Mouse (Mus musculus): ENCODE measurements around the gene Slc37a4. TPM values are rescaled to one million over a fixed set of nuclear protein-coding genes. Genes with fewer than 3 reads are reported as not detected.
"Not testable (repeated sequence)": the region's sequence is repeated elsewhere in the genome, so short reads cannot be mapped to it uniquely, and the experiment has no call there.

The Slc37a4 gene
- polyA plus RNA-seq, 1 experiment from 2014 or later = 46.8 TPM

DNA sequence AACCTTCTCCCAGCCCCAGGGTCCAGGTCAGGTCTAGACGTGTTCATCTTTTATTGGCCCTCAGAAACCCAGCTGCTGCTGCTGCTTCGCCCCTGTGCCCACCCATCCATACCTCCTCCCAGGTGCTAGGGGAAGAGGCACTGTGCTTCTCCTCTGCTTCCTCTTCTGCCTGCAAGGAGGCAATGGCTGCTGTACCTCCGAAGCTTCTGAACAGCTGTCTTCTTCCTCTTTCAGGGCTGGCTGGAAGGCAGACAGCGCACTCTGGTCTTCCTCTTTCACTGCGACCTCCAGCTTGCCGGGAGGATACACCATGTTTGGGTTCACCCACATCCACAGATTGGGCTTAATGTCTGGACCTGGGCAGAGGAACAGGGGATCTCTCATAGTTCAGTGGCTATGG lies 39.1 kb downstream of the Slc37a4 start:
- Histone ChIP-seq H3K27ac (replicated peaks; ENCODE audit: low read depth, low read length) (no peak overlapping the region), H3K36me3 (ENCODE audit: control insufficient read depth, insufficient read depth, low read length) (no peaks in the 10 kb centered on the region), H3K4me2 (ENCODE audit: low read length) (no peak overlapping the region), H3K9ac (replicated peaks; ENCODE audit: low read length) (no peak overlapping the region), H3K9me3 (ENCODE audit: control insufficient read depth, low read length) (no peaks in the 10 kb centered on the region), H3K4me1 (ENCODE audit: control insufficient read depth, insufficient read depth, low read length) (no peaks in the 10 kb centered on the region), H3K4me3 (replicated peaks; ENCODE audit: low read depth, low read length) (no peak overlapping the region), H3K27me3 (ENCODE audit: control insufficient read depth, insufficient read depth, low read length) (no peaks in the 10 kb centered on the region)
- ATAC-seq (ENCODE audit: low FRiP score, low TSS enrichment) (no peak), DNase-seq (no peak)
- WGBS = 83% methylated on average over 6 of the region's 6 CpGs

DNA sequence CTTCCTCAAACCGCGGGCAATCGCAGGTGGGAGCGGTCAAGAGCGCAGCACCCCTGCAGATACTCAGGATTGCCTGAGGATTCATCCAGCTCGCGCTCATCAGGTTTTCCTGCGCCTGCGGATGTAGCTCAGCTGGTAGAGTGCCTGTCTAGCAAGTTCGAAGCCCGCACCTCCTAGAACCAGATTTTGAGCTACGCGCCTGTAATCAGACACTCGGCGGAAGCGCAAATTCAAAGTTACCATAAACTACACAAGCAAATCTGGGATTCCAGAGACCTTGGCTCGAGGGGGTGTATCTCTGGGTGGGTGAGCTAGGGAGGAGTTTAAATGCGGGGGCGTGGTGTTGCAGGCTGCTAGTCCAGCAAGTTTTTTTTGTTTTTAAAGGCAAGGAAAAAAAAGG lies 44.3 kb downstream of the Slc37a4 start, which contains the start of gene Foxr1:
Gene Foxr1 (minus strand): TSS at position 176 of the 400 bp plus-strand sequence.
- H3K36me3 ChIP-seq (ENCODE audit: control insufficient read depth, insufficient read depth, low read length) = no peaks in the 10 kb centered on the region
- H3K4me1 ChIP-seq (ENCODE audit: control insufficient read depth, insufficient read depth, low read length) = no peaks in the 10 kb centered on the region
- no peaks in the 10 kb centered on the region for H3K9me3 ChIP-seq (ENCODE audit: control insufficient read depth, low read length)
- DNase-seq = no peak
- H3K4me3 ChIP-seq (replicated peaks; ENCODE audit: low read depth, low read length) = no peak within 1 kb of the TSS
- 84% methylated on average over 19 of the region's 19 CpGs for WGBS
- no peaks in the 10 kb centered on the region for H3K27me3 ChIP-seq (ENCODE audit: control insufficient read depth, insufficient read depth, low read length)
- H3K27ac ChIP-seq (replicated peaks; ENCODE audit: low read depth, low read length) = no peak within 1 kb of the TSS
- ATAC-seq (ENCODE audit: low FRiP score, low TSS enrichment) = no peak
- H3K4me2 ChIP-seq (ENCODE audit: low read length) = no peak within 1 kb of the TSS
- no peak within 1 kb of the TSS for H3K9ac ChIP-seq (replicated peaks; ENCODE audit: low read length)

DNA sequence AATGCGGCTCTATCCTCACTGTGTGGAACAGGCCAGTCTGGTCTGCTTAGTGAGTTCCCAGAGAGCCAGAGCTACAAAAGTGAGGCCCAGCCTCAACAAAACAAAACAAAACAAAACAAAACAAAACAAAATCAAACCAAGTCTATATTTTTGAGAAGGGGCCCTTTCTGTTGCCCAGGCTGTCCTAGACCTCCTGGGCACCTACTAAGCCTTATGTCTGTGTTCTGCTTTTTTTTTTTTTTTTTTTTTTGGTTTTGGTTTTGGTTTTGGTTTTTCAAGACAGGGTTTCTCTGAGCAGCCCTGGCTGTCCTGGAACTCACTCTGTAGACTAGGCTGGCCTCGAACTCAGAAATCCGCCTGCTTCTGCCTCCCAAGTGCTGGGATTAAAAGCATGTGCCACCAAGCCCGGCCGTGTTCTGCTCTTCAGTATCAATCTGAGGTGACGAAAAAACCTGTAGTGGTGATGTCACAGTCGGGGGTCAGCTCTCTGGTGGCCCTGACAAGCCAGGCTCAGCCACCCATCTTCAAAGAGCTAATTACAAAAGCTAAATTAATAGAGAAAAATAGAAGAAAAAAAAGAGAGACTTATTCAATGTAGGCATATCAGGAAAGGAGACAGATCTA lies 47.9 kb downstream of the Slc37a4 start:
- H3K36me3 ChIP-seq (ENCODE audit: control insufficient read depth, insufficient read depth, low read length); H3K27me3 ChIP-seq (ENCODE audit: control insufficient read depth, insufficient read depth, low read length); DNase-seq; H3K4me3 ChIP-seq (replicated peaks; ENCODE audit: low read depth, low read length); H3K4me2 ChIP-seq (ENCODE audit: low read length); H3K9ac ChIP-seq (replicated peaks; ENCODE audit: low read length); H3K4me1 ChIP-seq (ENCODE audit: control insufficient read depth, insufficient read depth, low read length); ATAC-seq (ENCODE audit: low FRiP score, low TSS enrichment); H3K27ac ChIP-seq (replicated peaks; ENCODE audit: low read depth, low read length); H3K9me3 ChIP-seq (ENCODE audit: control insufficient read depth, low read length): not testable (repeated sequence)
- 85% methylated on average over 7 of the region's 7 CpGs for WGBS

DNA sequence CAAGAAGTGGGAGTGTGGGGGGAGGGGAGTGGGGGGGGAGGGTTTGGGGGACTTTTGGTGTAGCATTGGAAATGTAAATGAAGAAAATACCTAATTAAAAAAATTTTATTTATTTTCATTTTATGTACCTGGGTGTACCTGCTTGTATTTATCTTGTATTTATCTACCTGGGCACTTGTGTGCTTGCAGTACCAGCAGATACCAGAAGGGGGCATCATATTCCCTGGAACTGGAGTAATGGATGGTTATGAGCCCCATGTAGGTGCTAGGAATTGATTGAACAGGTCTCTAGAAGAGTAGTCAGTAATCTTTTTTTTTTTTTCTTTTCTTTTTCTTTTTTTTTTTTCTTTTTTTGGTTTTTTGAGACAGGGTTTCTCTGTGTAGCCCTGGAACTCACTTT lies 53.7 kb downstream of the Slc37a4 start:
- no peak overlapping the region for H3K27ac ChIP-seq (replicated peaks; ENCODE audit: low read depth, low read length)
- H3K36me3 ChIP-seq (ENCODE audit: control insufficient read depth, insufficient read depth, low read length) = no peaks in the 10 kb centered on the region
- no peak overlapping the region for H3K9ac ChIP-seq (replicated peaks; ENCODE audit: low read length)
- ATAC-seq (ENCODE audit: low FRiP score, low TSS enrichment) = no peak
- no peak overlapping the region for H3K4me2 ChIP-seq (ENCODE audit: low read length)
- no peak overlapping the region for H3K4me3 ChIP-seq (replicated peaks; ENCODE audit: low read depth, low read length)
- H3K4me1 ChIP-seq (ENCODE audit: control insufficient read depth, insufficient read depth, low read length) = peaks cover 7% of the 10 kb centered on the region
- no peaks in the 10 kb centered on the region for H3K27me3 ChIP-seq (ENCODE audit: control insufficient read depth, insufficient read depth, low read length)
- H3K9me3 ChIP-seq (ENCODE audit: control insufficient read depth, low read length) = no peaks in the 10 kb centered on the region
- DNase-seq = no peak

Small RNA genes within 50 kb of the gene (microRNA-seq; reads per million reads assigned to microRNA genes)
- not detected for gene Mir7085

Other genes with a start within 250 kb of the Slc37a4 start
- 20.1 and 27.6 TPM in 2 replicates for gene Cbl, start 162.8 kb upstream of the Slc37a4 start, polyA plus RNA-seq (2014; fragmentation: Nextera tagmentation; extraction: Ambion mirVana)
- not detected in 2 replicates for gene Ccdc153, start 156.2 kb upstream of the Slc37a4 start, polyA plus RNA-seq (2014; fragmentation: Nextera tagmentation; extraction: Ambion mirVana)
- gene Pdzd3, start 145.4 kb upstream of the Slc37a4 start, polyA plus RNA-seq (2014; fragmentation: Nextera tagmentation; extraction: Ambion mirVana) = 0.49 and 0.57 TPM in 2 replicates
- gene Nlrx1, start 128.3 kb upstream of the Slc37a4 start, polyA plus RNA-seq (2014; fragmentation: Nextera tagmentation; extraction: Ambion mirVana) = 3.7 and 3.9 TPM in 2 replicates
- gene Abcg4, start 108.2 kb upstream of the Slc37a4 start, polyA plus RNA-seq (2014; fragmentation: Nextera tagmentation; extraction: Ambion mirVana) = 18.9 and 20.1 TPM in 2 replicates
- gene Hinfp, start 91.2 kb upstream of the Slc37a4 start, polyA plus RNA-seq (2014; fragmentation: Nextera tagmentation; extraction: Ambion mirVana) = 15.9 and 24.7 TPM in 2 replicates
- 25.2 and 25.5 TPM in 2 replicates for gene C2cd2l, start 76.6 kb upstream of the Slc37a4 start, polyA plus RNA-seq (2014; fragmentation: Nextera tagmentation; extraction: Ambion mirVana)
- 37.0 and 40.5 TPM in 2 replicates for gene Dpagt1, start 70.8 kb upstream of the Slc37a4 start, polyA plus RNA-seq (2014; fragmentation: Nextera tagmentation; extraction: Ambion mirVana)
- 98.1 and 128 TPM in 2 replicates for gene H2afx, start 62.2 kb upstream of the Slc37a4 start, polyA plus RNA-seq (2014; fragmentation: Nextera tagmentation; extraction: Ambion mirVana)
- gene Hmbs, start 52.6 kb upstream of the Slc37a4 start, polyA plus RNA-seq (2014; fragmentation: Nextera tagmentation; extraction: Ambion mirVana) = 53.5 and 64.7 TPM in 2 replicates
- gene Vps11, start 35.2 kb upstream of the Slc37a4 start, polyA plus RNA-seq (2014; fragmentation: Nextera tagmentation; extraction: Ambion mirVana) = 34.4 and 36.7 TPM in 2 replicates
- 18.2 and 27.1 TPM in 2 replicates for gene Hyou1, start 17.4 kb upstream of the Slc37a4 start, polyA plus RNA-seq (2014; fragmentation: Nextera tagmentation; extraction: Ambion mirVana)
- gene Rps25, start 10.3 kb downstream of the Slc37a4 start, polyA plus RNA-seq (2014; fragmentation: Nextera tagmentation; extraction: Ambion mirVana) = 1,282 and 1,427 TPM in 2 replicates
- gene Trappc4, start 10.7 kb downstream of the Slc37a4 start, polyA plus RNA-seq (2014; fragmentation: Nextera tagmentation; extraction: Ambion mirVana) = 329 and 359 TPM in 2 replicates
- 33.3 and 36.4 TPM in 2 replicates for gene Ccdc84, start 21.7 kb downstream of the Slc37a4 start, polyA plus RNA-seq (2014; fragmentation: Nextera tagmentation; extraction: Ambion mirVana)
- gene Foxr1, start 44.3 kb downstream of the Slc37a4 start, polyA plus RNA-seq (2014; fragmentation: Nextera tagmentation; extraction: Ambion mirVana) = not detected in 2 replicates
- gene Upk2, start 58.1 kb downstream of the Slc37a4 start, polyA plus RNA-seq (2014; fragmentation: Nextera tagmentation; extraction: Ambion mirVana) = not detected in 2 replicates
- gene Bcl9l, start 86.0 kb downstream of the Slc37a4 start, polyA plus RNA-seq (2014; fragmentation: Nextera tagmentation; extraction: Ambion mirVana) = 12.6 and 14.9 TPM in 2 replicates
- gene Cxcr5, start 165.0 kb downstream of the Slc37a4 start, polyA plus RNA-seq (2014; fragmentation: Nextera tagmentation; extraction: Ambion mirVana) = 0.11 TPM in 1 of 2 replicates, not detected in the other
- 26.4 and 51.8 TPM in 2 replicates for gene Ddx6, start 208.0 kb downstream of the Slc37a4 start, polyA plus RNA-seq (2014; fragmentation: Nextera tagmentation; extraction: Ambion mirVana)

Measured in midbrain, embryonic 14.5 days (tissue).